Mouse (Mus musculus) hindbrain, postnatal 0 days (tissue): ENCODE results near the gene Rrn3. TPM values are rescaled to one million over a fixed set of nuclear protein-coding genes. Genes with fewer than 3 reads are reported as not detected.
"Not testable (repeated sequence)": the region's sequence is repeated elsewhere in the genome, so short reads cannot be mapped to it uniquely, and the experiment has no call there.

Experiments used
- ATAC-seq: fragments of 200-750 bp; cut with Nextera tagmentation; 2 replicates; pipeline ENCODE4 v1.8.0; 2017; ENCODE audit warnings: mild to moderate bottlenecking, moderate TSS enrichment, moderate library complexity
- DNase-seq: peaks from one replicate; pipeline ENCODE4 v3.0.0-alpha.2; 2015; ENCODE audit warnings: low spot score
- H3K27ac ChIP-seq: fragments of 300-500 bp; sonication (generic); 2 replicates; pipeline ENCODE4 v1.5.1; 2014; ENCODE audit warnings: mild to moderate bottlenecking
- H3K27me3 ChIP-seq: fragments of 300-500 bp; sonication (generic); 2 replicates; pipeline ENCODE4 v1.6.1; 2014; ENCODE audit warnings: low read length, mixed read lengths; ENCODE audit not compliant: insufficient read depth
- H3K36me3 ChIP-seq: fragments of 300-500 bp; sonication (generic); 2 replicates; pipeline ENCODE4 v1.6.1; 2014; ENCODE audit warnings: low read length, mixed read lengths; ENCODE audit not compliant: insufficient read depth
- H3K4me1 ChIP-seq: fragments of 300-500 bp; sonication (generic); 2 replicates; pipeline ENCODE4 v1.6.1; 2014; ENCODE audit warnings: antibody characterized with exemption, low read length, mixed read lengths; ENCODE audit not compliant: insufficient read depth
- H3K4me2 ChIP-seq: fragments of 300-500 bp; sonication (generic); 2 replicates; pipeline ENCODE4 v1.6.1; 2014; ENCODE audit warnings: low read depth, mild to moderate bottlenecking, low read length, moderate library complexity, mixed read lengths
- H3K4me3 ChIP-seq: fragments of 300-500 bp; sonication (generic); 2 replicates; pipeline ENCODE4 v1.5.1; 2014; ENCODE audit warnings: low read length
- H3K9ac ChIP-seq: fragments of 300-500 bp; sonication (generic); replicated peaks from 2 replicates; pipeline ENCODE4 v1.6.1; 2014; ENCODE audit warnings: mild to moderate bottlenecking, low read length, moderate library complexity, mixed read lengths
- H3K9me3 ChIP-seq: fragments of 300-500 bp; sonication (generic); 2 replicates; pipeline ENCODE4 v1.6.1; 2016; ENCODE audit warnings: low read length, mixed read lengths
- CTCF ChIP-seq: IDR thresholded peaks from 2 replicates; pipeline ENCODE4 v1.5.1; 2016; ENCODE audit warnings: antibody characterized with exemption, control low read depth, low read depth
- WGBS: fragments of 180-500 bp; shearing (Covaris S2); extraction: QIAGEN DNeasy Blood & Tissue Kit; methylation state at CpG from one replicate; pipeline ENCODE4 v1.1.7; 2014; 5-methylcytosine and 5-hydroxymethylcytosine counted together
- polyA plus RNA-seq: library from polyadenylated mRNA; unstranded; fragments of >200 nt; fragmentation: Nextera tagmentation; extraction: Ambion mirVana; gene quantifications from 2 replicates; pipeline ENCODE4 v1.2.1, GENCODE M21; 2015
- total RNA-seq: library from RNA; depleted of rRNA; stranded (reverse); fragments of >200 nt; gene quantifications from 2 replicates; pipeline ENCODE4 v1.2.3, GENCODE M21; 2014

Rrn3 gene
- total and polyA plus RNA-seq, 2 experiments from 2014 or later = 73.5 to 74.7 TPM

DNA sequence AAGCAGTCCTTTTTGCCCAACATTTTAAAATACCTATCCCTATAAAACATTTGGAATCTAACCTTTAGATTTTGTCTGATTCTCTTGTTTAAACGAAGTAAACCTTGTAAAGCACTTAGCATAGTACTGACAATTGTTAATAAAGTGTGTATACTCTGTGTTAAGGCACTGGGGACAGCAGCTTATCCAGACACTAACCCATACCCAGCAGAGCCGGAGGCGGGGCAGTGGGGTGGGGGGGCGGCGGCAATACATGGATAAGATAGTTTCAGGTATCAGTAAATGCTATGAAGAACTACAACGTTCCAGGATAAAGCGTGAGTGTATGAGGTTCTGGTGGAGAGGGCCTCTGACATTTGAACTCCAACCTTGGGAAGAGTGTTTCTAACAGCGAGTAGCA is 708 bp downstream of the Rrn3 start:
- H3K27ac ChIP-seq = peak overlapping the region; percentile 82; the same call in 1 of the 2 replicates
- ATAC-seq (no peak), DNase-seq (no peak)
- H3K4me1 ChIP-seq = peaks cover 12% of the 10 kb centered on the region
- peak overlapping the region; percentile 79 for H3K9ac ChIP-seq
- H3K4me3 ChIP-seq = peak overlapping the region; percentile 74
- H3K4me2 ChIP-seq = peak overlapping the region; percentile 73
- WGBS = 39% methylated on average over 8 of the region's 8 CpGs
- H3K27me3 ChIP-seq = no peaks in the 10 kb centered on the region
- H3K9me3 ChIP-seq = no peaks in the 10 kb centered on the region
- peaks cover 18% of the 10 kb centered on the region for H3K36me3 ChIP-seq
- TF ChIP-seq CTCF = no peak

DNA sequence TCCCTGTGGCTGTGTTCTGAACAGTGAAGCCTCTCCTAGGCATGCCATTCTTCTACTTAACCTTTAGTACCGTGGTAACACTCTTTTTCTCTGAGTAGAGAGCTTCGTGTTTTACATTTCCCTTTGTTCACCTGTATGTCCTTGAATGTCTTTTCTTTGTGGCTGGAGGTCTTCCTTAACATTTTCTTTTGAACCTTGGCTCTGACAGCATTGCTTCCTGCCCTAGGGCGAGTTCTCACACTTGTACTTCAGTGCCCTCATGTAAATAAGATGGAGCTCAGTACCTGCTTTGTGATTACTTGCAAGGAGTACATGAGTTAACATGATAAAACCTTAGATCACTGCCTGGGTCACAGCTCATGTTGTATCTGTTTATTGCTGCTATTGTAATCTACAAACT is 5.4 kb downstream of the Rrn3 start:
- no peak overlapping the region for H3K27ac ChIP-seq
- H3K4me1 ChIP-seq = peaks cover 6% of the 10 kb centered on the region
- DNase-seq (no peak), ATAC-seq (no peak)
- H3K4me2 ChIP-seq = no peak overlapping the region
- no peaks in the 10 kb centered on the region for H3K9me3 ChIP-seq
- H3K36me3 ChIP-seq = peaks cover 48% of the 10 kb centered on the region
- no peak overlapping the region for H3K9ac ChIP-seq
- WGBS = 77% methylated on average over 3 of the region's 3 CpGs
- no peaks in the 10 kb centered on the region for H3K27me3 ChIP-seq
- H3K4me3 ChIP-seq = no peak overlapping the region
- no peak for TF ChIP-seq CTCF

DNA sequence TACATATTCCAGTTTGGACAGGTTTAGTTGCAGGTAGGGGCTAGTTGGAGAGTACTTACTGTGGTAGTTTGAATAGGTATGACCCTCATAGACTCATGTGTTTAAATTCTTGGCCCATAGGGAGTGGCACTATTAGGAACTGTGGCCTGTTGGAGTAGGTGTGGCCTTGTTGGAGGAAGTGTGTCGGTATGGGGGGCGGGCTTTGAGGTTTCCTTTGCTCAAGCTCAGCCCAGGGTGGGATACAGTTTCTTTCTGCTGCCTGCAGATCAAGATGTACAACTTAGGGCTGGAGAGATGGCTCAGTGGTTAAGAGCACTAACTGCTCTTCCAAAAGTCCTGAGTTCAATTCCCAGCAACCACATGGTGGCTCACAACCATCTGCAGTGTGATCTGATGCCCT is 12.9 kb downstream of the Rrn3 start:
- H3K4me1 ChIP-seq, ATAC-seq, DNase-seq, H3K27ac ChIP-seq, H3K27me3 ChIP-seq, H3K9me3 ChIP-seq, H3K9ac ChIP-seq, H3K4me3 ChIP-seq, H3K4me2 ChIP-seq: not testable (repeated sequence)
- H3K36me3 ChIP-seq = peaks cover 63% of the 10 kb centered on the region
- 96% methylated on average over 2 of the region's 2 CpGs for whole genome bisulfite sequencing

DNA sequence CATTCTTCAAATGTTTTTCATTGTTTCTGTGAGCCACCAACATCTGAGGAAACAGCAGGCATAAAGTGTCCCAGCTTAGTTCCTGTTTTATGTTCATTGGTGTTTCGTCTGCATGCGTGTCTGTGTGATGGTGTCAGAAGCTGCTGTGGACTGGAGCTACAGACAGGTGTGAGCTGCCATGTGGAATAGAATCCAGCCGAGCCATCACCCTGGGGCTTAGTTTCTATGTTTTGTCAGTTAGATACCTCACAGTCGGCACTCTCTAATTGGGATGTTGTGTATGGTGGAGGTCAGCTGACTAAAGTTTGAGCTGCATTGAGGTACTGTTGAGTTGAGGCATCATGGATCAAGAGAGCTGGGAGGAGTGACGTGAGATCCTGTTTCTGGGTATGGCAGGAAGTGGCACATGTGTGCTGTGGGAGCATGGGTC is 16.3 kb downstream of the Rrn3 start:
- no peak for DNase-seq
- H3K27ac ChIP-seq = no peak overlapping the region
- H3K4me1 ChIP-seq = no peaks in the 10 kb centered on the region
- H3K4me2 ChIP-seq = no peak overlapping the region
- ATAC-seq = no peak
- no peak overlapping the region for H3K9ac ChIP-seq
- WGBS = 90% methylated on average over 5 of the region's 5 CpGs
- no peaks in the 10 kb centered on the region for H3K9me3 ChIP-seq
- TF ChIP-seq CTCF = no peak
- peaks cover 61% of the 10 kb centered on the region for H3K36me3 ChIP-seq
- H3K27me3 ChIP-seq = no peaks in the 10 kb centered on the region
- no peak overlapping the region for H3K4me3 ChIP-seq

DNA sequence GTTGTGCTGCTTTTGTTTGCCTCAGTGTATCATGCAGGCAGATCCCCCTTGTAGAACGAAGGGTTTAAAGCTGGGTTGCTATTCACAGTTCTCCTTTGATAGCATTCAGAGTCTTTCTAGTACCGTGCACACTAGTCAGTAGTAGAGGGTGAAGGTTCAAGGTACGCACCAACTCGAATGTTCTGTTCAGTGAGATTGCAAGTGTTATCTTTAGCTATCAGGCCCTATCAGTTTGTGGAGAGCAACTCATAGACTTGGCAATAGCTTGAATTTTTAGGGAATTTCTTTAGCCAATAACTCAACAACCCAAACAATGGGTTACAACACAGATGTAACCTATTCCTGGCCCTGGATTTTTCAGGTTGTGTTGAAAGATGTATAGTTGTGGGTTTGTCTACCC is 20.7 kb downstream of the Rrn3 start:
- DNase-seq (no peak), ATAC-seq (no peak)
- Histone ChIP-seq H3K27me3 (no peaks in the 10 kb centered on the region), H3K36me3 (peaks cover 40% of the 10 kb centered on the region), H3K9me3 (no peaks in the 10 kb centered on the region), H3K27ac (no peak overlapping the region), H3K4me1 (no peaks in the 10 kb centered on the region), H3K9ac (no peak overlapping the region), H3K4me3 (no peak overlapping the region), H3K4me2 (no peak overlapping the region)
- 98% methylated on average over 4 of the region's 4 CpGs for WGBS
- TF ChIP-seq CTCF = no peak

DNA sequence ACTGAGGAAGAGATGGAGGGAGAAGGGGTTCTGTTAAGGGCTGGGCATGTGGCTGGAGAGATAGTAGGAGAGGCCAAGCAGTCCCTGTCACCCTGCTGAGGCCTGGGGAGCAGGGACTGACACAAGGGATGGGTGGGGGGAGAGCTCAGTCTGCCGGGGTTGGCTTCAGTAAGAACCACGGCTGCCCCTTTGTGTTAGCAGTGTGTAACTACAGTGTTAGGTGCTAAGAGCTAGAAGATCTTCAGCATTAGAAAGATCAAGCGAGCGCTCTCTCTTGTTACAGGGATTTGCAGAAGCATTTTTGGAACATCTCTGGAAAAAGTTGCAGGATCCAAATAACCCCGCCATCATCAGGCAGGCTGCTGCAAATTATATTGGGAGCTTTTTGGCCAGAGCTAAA is 24.2 kb downstream of the Rrn3 start:
- ATAC-seq = no peak
- no peak overlapping the region for H3K9ac ChIP-seq
- H3K9me3 ChIP-seq = no peaks in the 10 kb centered on the region
- peaks cover 47% of the 10 kb centered on the region for H3K36me3 ChIP-seq
- H3K27ac ChIP-seq = no peak overlapping the region
- no peaks in the 10 kb centered on the region for H3K27me3 ChIP-seq
- WGBS = 83% methylated on average over 5 of the region's 5 CpGs
- no peak overlapping the region for H3K4me2 ChIP-seq
- no peak for DNase-seq
- H3K4me1 ChIP-seq = no peaks in the 10 kb centered on the region
- peak; percentile 36; the same call in 1 of the 2 replicates for TF ChIP-seq CTCF
- no peak overlapping the region for H3K4me3 ChIP-seq

DNA sequence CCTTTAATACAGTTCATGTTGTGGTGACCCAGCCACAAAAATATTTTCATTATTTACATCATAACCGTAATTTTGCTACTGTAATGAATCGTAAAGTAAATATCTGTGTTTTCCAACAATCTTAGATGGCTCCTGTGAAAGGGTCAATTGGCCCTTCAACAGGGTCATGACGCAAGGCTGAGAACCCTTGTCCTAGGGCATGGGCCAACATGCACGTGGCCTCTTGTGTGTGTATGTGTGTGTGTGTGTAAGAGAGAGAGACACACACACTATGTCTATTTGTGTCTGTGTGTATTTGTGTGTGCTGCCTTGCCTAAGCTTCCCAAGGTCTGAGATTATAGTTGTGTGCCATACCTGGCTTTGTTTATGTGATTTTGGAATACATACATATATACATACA is 27.1 kb downstream of the Rrn3 start:
- ATAC-seq (no peak), DNase-seq (no peak)
- no peak for TF ChIP-seq CTCF
- Histone ChIP-seq H3K36me3 (peaks cover 69% of the 10 kb centered on the region), H3K4me3 (no peak overlapping the region), H3K9me3 (no peaks in the 10 kb centered on the region), H3K27me3 (no peaks in the 10 kb centered on the region), H3K4me1 (no peaks in the 10 kb centered on the region), H3K4me2 (no peak overlapping the region), H3K27ac (no peak overlapping the region), H3K9ac (no peak overlapping the region)
- WGBS = 94% methylated on average over 4 of the region's 4 CpGs

DNA sequence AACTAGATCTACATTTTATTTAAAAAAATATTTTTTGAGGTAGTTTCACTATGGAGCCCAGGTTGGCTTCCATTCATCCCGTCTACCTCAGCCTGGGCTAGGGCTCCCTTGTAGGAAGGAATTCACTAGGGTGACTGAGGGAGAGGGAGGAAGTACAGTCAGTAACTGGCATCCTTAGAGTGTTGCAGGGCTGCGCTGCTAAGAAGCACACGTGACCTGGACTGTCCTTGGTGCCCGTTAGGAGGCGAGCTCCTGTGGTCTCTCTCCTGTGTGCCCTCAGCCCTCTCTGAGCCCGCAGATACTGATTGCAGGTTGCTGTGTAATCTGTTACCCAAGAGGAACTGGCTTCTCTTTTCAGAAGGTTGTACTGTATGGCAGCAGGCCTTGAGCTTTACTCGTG is 27.9 kb downstream of the Rrn3 start:
- ATAC-seq = no peak
- H3K36me3 ChIP-seq = peaks cover 76% of the 10 kb centered on the region
- H3K27ac ChIP-seq = no peak overlapping the region
- DNase-seq = no peak
- H3K9me3 ChIP-seq = no peaks in the 10 kb centered on the region
- H3K4me2 ChIP-seq = no peak overlapping the region
- H3K4me1 ChIP-seq = no peaks in the 10 kb centered on the region
- no peak overlapping the region for H3K4me3 ChIP-seq
- H3K9ac ChIP-seq = no peak overlapping the region
- H3K27me3 ChIP-seq = no peaks in the 10 kb centered on the region
- no peak for TF ChIP-seq CTCF
- 97% methylated on average over 7 of the region's 7 CpGs for WGBS
